Mouse (Mus musculus) spleen, adult 2 months (tissue): ENCODE data around the gene Ppargc1a.

Experiments
- CTCF ChIP-seq: fragments of 200-500 bp; IDR thresholded peaks from 2 replicates; pipeline ENCODE4 v1.5.1; 2011; ENCODE audit warnings: mild to moderate bottlenecking, inconsistent platforms; ENCODE audit not compliant: insufficient read depth, insufficient read length, insufficient replicate concordance; ENCODE audit errors: extremely low read depth
- POLR2A ChIP-seq: fragments of 200-500 bp; IDR thresholded peaks from 2 replicates; pipeline ENCODE4 v1.6.1; 2011; ENCODE audit warnings: low read depth, low read length, inconsistent platforms

GRCm38 (mm10) chr5:51563574-51563973 is 4.0 kb downstream of the Ppargc1a start:
- no peak for TF ChIP-seq CTCF
- TF ChIP-seq POLR2A: no peak
